Mouse (Mus musculus) kidney, postnatal 0 days (tissue): ENCODE measurements at regions not wholly inside any gene's neighbourhood (a gene's known extent, or its start where the extent isn't known, plus 50 kb on each side); places are given as distances from the start of the nearest gene placed in this dataset.
A peak's percentile ranks its signal among the peaks of the same experiment; 100 is the strongest.

Source experiments
- ATAC-seq: fragments of 200-750 bp; cut with Nextera tagmentation; replicated peaks from 2 replicates; pipeline ENCODE4 v1.8.0; 2017; ENCODE audit warnings: low read depth, moderate number of reproducible peaks, moderate TSS enrichment, moderate library complexity; ENCODE audit not compliant: low FRiP score
- DNase-seq: peaks from one replicate; pipeline ENCODE4 v3.0.0-alpha.2; 2016; ENCODE audit warnings: low spot score
- H3K27ac ChIP-seq: fragments of 300-500 bp; sonication (generic); 2 replicates; pipeline ENCODE4 v1.5.1; 2014; ENCODE audit warnings: mild to moderate bottlenecking
- H3K27me3 ChIP-seq: fragments of 300-500 bp; sonication (generic); 2 replicates; pipeline ENCODE4 v1.6.1; 2014; ENCODE audit warnings: low read length, mixed read lengths; ENCODE audit not compliant: insufficient read depth
- H3K36me3 ChIP-seq: fragments of 300-500 bp; sonication (generic); 2 replicates; pipeline ENCODE4 v1.6.1; 2014; ENCODE audit warnings: low read length, mixed read lengths; ENCODE audit not compliant: insufficient read depth
- H3K4me1 ChIP-seq: fragments of 300-500 bp; sonication (generic); replicated peaks from 2 replicates; pipeline ENCODE4 v1.6.1; 2014; ENCODE audit warnings: antibody characterized with exemption, low read length, mixed read lengths; ENCODE audit not compliant: insufficient read depth
- H3K4me2 ChIP-seq: fragments of 300-500 bp; sonication (generic); 2 replicates; pipeline ENCODE4 v1.6.1; 2014; ENCODE audit warnings: mild to moderate bottlenecking, low read length, moderate library complexity, mixed read lengths
- H3K4me3 ChIP-seq: fragments of 300-500 bp; sonication (generic); replicated peaks from 2 replicates; pipeline ENCODE4 v1.5.1; 2014; ENCODE audit warnings: low read depth, low read length
- H3K9ac ChIP-seq: fragments of 300-500 bp; sonication (generic); 2 replicates; pipeline ENCODE4 v1.6.1; 2014; ENCODE audit warnings: low read depth, low read length
- H3K9me3 ChIP-seq: fragments of 300-500 bp; sonication (generic); replicated peaks from 2 replicates; pipeline ENCODE4 v1.6.1; 2016; ENCODE audit warnings: low read length, inconsistent platforms, mixed read lengths
- CTCF ChIP-seq: IDR thresholded peaks from 2 replicates; pipeline ENCODE4 v1.5.1; 2016; ENCODE audit warnings: antibody characterized with exemption, low read depth, mild to moderate bottlenecking, moderate library complexity
- WGBS: fragments of 180-500 bp; shearing (Covaris S2); extraction: QIAGEN DNeasy Blood & Tissue Kit; methylation state at CpG from one replicate; pipeline ENCODE4 v1.1.7; 2014; 5-methylcytosine and 5-hydroxymethylcytosine counted together

GRCm38 (mm10) chr14:17234898-17235297, 415.9 kb upstream of the Rarb start:
- no peak overlapping the region for H3K9ac ChIP-seq
- no peaks in the 10 kb centered on the region for H3K4me1 ChIP-seq
- H3K36me3 ChIP-seq: no peaks in the 10 kb centered on the region
- no peak for TF ChIP-seq CTCF
- no peaks in the 10 kb centered on the region for H3K27me3 ChIP-seq
- DNase-seq (peak; percentile 1), ATAC-seq (no peak)
- no peaks in the 10 kb centered on the region for H3K9me3 ChIP-seq
- H3K27ac ChIP-seq: no peak overlapping the region
- no peak overlapping the region for H3K4me2 ChIP-seq
- H3K4me3 ChIP-seq: no peak overlapping the region

DNA sequence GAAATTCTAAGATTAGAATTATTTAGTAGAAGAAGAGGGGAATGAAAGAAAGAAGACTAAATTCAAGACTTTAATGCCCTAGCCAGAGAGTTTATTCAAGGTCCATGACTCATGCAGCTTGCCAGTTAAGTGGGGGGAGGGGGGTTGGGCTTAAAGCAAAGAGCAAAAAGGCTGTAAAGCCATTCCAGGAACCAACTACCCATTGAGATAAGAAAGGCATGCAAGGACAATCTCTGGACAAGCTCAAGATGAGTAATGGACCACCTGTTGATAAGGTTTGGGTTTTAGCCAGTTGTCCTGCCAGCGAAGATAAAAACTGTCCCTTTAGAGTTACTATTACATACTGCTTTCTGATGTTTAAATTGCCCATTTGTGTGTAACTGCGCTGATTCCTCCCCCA, 392.5 kb upstream of the Rarb start:
- no peaks in the 10 kb centered on the region for H3K27me3 ChIP-seq
- no peaks in the 10 kb centered on the region for H3K4me1 ChIP-seq
- no peaks in the 10 kb centered on the region for H3K36me3 ChIP-seq
- no peak overlapping the region for H3K4me3 ChIP-seq
- no peak overlapping the region for H3K4me2 ChIP-seq
- TF ChIP-seq CTCF: no peak
- H3K9ac ChIP-seq: no peak overlapping the region
- no peaks in the 10 kb centered on the region for H3K9me3 ChIP-seq
- DNase-seq (no peak), ATAC-seq (no peak)
- 94% methylated on average over 2 of the region's 2 CpGs for WGBS
- H3K27ac ChIP-seq: no peak overlapping the region

GRCm38 (mm10) chr14:17205691-17206090, 386.7 kb upstream of the Rarb start:
- ATAC-seq (no peak), DNase-seq (no peak)
- H3K9ac ChIP-seq: no peak overlapping the region
- no peaks in the 10 kb centered on the region for H3K36me3 ChIP-seq
- TF ChIP-seq CTCF: no peak
- no peaks in the 10 kb centered on the region for H3K4me1 ChIP-seq
- 95% methylated on average over 1 of the region's 1 CpGs for WGBS
- H3K4me3 ChIP-seq: no peak overlapping the region
- H3K4me2 ChIP-seq: no peak overlapping the region
- H3K27me3 ChIP-seq: no peaks in the 10 kb centered on the region
- no peak overlapping the region for H3K27ac ChIP-seq
- H3K9me3 ChIP-seq: no peaks in the 10 kb centered on the region

DNA sequence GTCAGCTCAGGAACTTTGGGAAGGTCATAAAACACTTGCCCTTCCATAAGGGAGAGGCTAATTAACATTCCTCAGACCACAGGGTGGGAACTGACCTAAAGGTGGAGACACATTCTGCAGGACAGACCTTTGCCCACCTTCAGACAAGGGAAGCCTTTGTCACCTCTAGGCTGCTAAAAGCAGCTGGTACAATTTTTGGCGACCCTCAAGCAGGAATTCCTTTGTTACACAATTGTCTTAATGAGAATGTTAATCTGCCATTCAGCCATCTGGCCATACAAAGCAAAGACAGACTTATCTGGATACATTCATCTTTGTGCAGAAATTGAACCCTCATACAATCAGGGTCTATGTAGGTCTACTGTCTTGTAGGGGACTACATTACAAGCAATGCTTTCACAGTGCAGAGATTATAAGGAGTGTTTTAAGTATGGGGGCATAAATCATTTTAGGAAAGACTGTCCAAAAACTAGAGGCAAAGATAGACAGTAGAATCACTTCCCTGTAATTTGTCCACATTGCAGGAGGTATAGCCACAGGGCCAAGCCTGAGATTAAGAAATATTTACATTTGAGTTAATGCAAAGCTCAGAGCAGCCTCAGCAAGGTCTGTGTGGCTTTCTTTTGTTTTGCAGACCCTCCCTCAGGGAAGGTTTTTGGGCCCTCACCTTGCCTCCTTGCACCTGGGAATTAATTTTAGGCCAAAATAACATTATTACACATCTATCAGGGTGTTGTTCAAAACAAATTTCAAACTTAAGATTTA, 384.5 kb upstream of the Rarb start:
- 45% methylated on average over 1 of the region's 1 CpGs for WGBS

GRCm38 (mm10) chr14:17192953-17193352, 374.0 kb upstream of the Rarb start:
- Histone ChIP-seq H3K36me3 (no peaks in the 10 kb centered on the region), H3K27ac (no peak overlapping the region), H3K9ac (no peak overlapping the region), H3K4me3 (no peak overlapping the region), H3K4me2 (no peak overlapping the region), H3K9me3 (no peaks in the 10 kb centered on the region), H3K27me3 (no peaks in the 10 kb centered on the region), H3K4me1 (no peaks in the 10 kb centered on the region)
- TF ChIP-seq CTCF: no peak
- DNase-seq: no peak
- no peak for ATAC-seq
- 52% methylated on average over 2 of the region's 2 CpGs for WGBS

More for the DNA sequence above, 384.5 kb upstream of the Rarb start:
- ATAC-seq (no peak), DNase-seq (no peak)
- no peaks in the 10 kb centered on the region for H3K36me3 ChIP-seq
- H3K9ac ChIP-seq: no peak overlapping the region
- H3K27ac ChIP-seq: no peak overlapping the region
- H3K9me3 ChIP-seq: no peaks in the 10 kb centered on the region
- no peak overlapping the region for H3K4me3 ChIP-seq
- no peak overlapping the region for H3K4me2 ChIP-seq
- H3K4me1 ChIP-seq: no peaks in the 10 kb centered on the region
- no peaks in the 10 kb centered on the region for H3K27me3 ChIP-seq
- TF ChIP-seq CTCF: no peak

- 0 out of 2 replicates have a peak overlapping the region, but pooled peaks have one; percentile 40 for H3K4me3 ChIP-seq
- TF ChIP-seq CTCF: no peak
- H3K4me2 ChIP-seq: peak overlapping the region; percentile 90
- no peaks in the 10 kb centered on the region for H3K9me3 ChIP-seq
- DNase-seq (peak; percentile 18), ATAC-seq (no peak)
- H3K4me1 ChIP-seq: peaks cover 7% of the 10 kb centered on the region; the same call in 1 of the 2 replicates
- no peak overlapping the region for H3K9ac ChIP-seq
- no peak overlapping the region for H3K27ac ChIP-seq
- WGBS: 9% methylated on average over 7 of the region's 7 CpGs
- H3K27me3 ChIP-seq: no peaks in the 10 kb centered on the region
- H3K36me3 ChIP-seq: no peaks in the 10 kb centered on the region
These were observed 354.3 kb upstream of the Rarb start for GRCm38 (mm10) chr14:17173218-17173617.
